Mouse (Mus musculus): ENCODE data around the gene Lrrc26.

The Lrrc26 gene

GRCm38 (mm10) chr2:25265897-25266656, 23.6 kb upstream of the Lrrc26 start:
- peak in 1 of 2 experiments; percentile 29 for DNase-seq (ENCODE audit: low spot score in 2 of 2)

GRCm38 (mm10) chr2:25266720-25267119, 23.0 kb upstream of the Lrrc26 start:
- no peak for DNase-seq (ENCODE audit: low spot score in 2 of 2)

DNA sequence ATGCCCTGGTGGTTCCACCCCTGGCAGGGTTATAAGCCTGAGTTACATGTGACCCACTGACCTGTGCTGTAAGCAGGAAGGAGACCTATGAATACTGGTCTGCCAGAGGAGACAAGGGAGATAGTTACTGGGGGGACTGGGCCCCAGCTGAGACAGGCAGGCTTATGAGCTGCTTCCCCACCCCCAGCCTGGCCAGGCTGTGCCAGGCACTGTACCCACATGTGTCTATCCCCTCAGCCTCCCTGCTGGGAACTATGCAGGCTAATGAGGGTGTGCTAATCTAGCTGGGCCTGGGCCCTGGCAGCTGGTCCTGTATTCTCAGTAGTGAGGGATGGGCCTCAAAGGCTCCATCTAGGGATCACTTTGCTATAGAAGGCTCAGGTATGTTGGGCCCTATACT, 22.5 kb upstream of the Lrrc26 start:
- no peak for DNase-seq (ENCODE audit: low spot score in 2 of 2)

DNA sequence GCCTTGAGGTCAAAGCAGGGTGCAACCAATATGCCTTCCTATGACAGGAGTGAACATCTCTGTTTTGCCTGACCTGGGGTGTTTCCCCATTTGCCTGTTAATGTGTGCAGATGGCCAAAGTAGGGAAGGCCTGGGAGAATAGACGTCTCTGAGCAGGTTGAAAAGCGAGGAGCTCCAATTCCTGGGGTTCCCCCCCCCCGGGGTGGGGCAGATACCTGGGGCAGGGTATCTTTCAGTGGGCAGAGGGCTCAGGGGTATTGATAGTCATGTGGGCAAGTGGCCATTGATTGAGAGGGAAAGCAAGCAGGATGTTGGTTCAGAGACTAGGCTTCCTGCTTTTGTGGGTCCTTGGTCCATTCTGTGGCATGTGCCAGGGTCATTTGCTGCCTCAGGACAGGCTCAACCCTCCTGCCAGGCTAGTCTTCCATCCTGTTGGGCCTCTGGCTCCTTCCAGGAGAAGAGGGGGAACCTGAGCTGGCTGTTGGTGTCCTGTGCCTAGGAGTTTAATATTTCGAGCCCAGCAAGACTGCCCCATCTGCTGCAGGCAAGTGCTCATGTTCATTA, 21.9 kb upstream of the Lrrc26 start:
- DNase-seq (ENCODE audit: low spot score in 2 of 2): no peak

DNA sequence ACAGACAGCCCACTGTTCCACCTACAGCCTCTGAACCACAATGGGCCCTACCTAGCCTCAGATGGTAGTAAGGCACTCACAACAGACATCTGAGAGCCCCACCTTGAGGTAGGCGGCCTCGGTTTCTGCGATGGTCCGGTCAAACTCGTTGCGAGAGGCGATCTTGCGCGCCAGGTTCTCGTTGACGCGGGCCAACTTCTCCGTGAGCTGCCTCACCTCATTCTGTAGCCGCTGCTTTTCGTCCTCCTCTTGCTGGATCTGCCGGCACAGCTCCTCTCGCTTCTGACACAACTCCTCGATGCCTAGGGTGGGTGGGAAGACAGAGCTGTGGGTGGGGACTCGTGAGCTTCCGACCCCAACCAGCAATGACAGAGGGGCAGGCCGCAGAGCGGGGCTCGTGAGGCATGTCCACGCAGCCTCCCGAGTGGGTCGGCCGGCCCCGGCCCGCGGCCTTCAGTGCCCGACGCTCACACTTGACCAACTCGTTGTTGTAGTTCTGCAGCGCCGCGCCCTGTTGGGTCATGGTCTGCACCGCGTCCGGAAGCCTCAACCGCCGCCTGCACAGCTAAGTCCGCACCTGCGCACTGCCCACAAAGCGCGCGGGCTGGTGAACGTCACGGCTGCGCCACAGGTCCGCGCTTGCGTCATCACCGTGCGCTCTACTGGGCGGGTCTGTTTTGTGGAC, 17.7 kb upstream of the Lrrc26 start, which contains the start of the genes Ssna1 and Anapc2:
Gene Ssna1 (minus strand): TSS at position 612 of the 685 bp plus-strand sequence.
Gene Anapc2 (plus strand): TSS at position 652 of the 685 bp plus-strand sequence.
- peak; percentile 96 to 98 for DNase-seq (ENCODE audit: low spot score in 2 of 2)

- no peak for DNase-seq (ENCODE audit: low spot score in 2 of 2)
These were observed 17.2 kb upstream of the Lrrc26 start for GRCm38 (mm10) chr2:25272515-25272914.

DNA sequence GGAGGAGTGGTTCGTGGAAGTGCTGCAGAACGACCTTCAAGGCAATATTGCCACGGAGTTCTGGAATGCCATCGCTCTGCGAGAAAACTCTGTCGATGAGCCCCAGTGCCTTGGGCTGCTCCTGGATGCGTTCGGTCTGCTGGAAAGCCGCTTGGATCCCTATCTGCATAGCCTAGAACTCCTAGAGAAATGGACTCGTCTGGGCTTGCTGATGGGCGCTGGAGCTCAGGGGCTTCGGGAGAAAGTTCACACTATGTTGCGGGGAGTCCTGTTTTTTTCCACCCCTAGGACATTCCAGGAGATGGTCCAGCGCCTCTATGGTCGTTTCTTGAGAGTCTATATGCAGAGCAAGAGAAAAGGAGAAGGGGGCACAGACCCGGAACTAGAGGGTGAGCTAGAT, 16.7 kb upstream of the Lrrc26 start:
- no peak for DNase-seq (ENCODE audit: low spot score in 2 of 2)

DNA sequence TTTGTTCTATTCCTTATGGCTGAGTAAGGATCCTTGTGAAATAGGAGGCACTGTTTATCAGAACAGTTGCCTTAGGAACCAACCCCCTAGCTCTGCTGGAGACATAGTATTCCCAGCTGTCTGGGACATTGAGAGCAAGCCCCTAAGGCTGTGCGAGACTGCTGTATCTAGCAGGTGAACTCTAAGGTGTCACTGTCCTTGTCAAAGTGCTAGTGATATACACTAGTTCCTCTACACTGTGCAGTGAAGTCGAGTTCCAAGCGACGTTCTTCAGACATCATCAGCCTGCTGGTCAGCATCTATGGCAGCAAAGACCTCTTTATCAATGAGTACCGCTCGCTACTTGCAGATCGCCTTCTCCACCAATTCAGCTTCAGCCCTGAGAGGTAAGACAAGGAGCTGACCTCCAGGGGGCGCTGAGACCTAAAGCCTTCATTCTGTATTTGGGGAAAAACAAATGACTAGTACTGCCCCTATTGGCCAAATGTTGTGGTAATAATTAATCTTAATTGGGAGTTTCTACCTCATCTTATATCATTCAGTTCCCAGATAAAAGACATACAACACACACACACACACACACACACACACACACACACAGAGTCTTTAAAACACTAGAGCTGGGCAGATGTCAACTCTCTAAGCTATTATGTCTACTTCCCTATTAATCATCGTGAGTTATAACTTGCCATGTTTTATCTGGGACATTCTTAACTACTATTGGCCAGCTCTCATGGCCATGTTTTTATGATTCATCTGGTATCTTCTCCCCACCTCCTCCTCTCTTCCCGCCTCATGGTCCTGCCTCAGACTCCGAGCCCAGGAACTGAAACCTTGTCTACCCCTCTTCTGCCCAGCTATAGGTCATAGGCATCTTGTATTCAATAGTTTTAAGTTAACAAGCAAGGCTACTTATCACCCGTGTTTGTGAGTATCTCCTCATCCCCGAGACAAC, 10.5 kb upstream of the Lrrc26 start:
- DNase-seq (ENCODE audit: low spot score in 2 of 2): peak; percentile 70 to 77

- DNase-seq (ENCODE audit: low spot score in 2 of 2): no peak
These were observed 4.2 kb upstream of the Lrrc26 start for GRCm38 (mm10) chr2:25285551-25285950.

DNA sequence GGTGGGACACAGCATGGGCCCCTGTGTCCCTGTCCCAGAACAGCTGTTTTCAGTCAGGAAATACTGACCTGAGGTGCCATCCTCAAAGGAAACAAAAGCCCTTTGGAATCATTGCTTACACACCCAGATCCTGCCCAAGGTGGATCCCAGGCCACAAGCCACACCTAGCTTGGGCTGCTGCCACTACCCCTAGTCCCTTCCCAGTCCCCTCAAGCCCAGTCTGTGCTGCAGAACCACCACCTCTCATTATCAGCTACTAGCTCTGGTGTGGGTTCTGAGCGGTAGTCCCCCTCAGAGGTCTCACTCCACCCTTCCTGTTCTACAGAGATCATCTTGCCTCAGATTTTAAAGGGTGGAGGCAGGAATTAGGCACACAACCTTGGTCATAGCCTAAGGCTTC, 3.4 kb upstream of the Lrrc26 start:
- DNase-seq (ENCODE audit: low spot score in 2 of 2): no peak

DNA sequence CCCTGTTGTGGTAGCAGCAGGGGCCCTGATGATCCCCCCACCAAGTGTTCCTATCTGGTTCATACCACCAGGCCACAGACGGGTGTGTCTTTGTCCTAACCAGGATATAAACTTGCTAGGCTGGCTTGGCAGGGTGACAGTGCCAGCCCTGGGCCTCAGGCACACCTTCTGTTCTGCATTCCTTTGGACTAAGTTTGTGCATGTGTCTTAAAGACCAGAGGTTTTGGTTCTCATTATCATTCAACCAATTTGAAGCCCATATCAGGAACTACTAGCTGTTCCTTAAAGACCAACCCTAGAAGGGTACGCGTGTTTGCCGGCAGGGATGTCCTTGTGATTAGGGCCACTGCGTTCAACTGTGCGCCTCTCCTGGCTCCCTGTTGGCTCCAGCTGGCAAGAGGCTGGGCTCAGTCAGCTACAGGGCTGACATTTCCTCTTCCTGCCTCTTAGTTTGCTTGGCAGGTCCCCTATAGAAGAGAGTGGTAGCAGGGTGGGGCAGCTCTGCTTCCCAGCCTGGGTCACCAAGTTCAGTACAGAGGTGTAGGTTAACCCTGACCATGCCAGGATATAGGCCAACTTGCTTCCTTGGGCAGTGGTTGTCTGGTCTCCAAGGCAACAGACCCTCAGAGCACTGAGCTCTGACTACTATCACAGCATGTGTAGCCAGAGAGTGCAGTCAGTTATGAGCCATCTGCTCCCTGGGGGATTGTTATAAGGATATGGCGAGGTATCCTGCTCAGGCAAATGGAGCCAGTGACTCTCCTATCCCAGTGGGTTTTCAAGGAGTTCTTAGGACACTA, 2.7 kb upstream of the Lrrc26 start:
- no peak for DNase-seq (ENCODE audit: low spot score in 2 of 2)

- DNase-seq (ENCODE audit: low spot score in 2 of 2): no peak
These were observed 1.6 kb upstream of the Lrrc26 start, which contains the start of gene Tmem210 for GRCm38 (mm10) chr2:25287927-25288649. Gene Tmem210, plus strand, starts transcription at chr2:25288145.

GRCm38 (mm10) chr2:25288734-25289345, 875 bp upstream of the Lrrc26 start:
- no peak for DNase-seq (ENCODE audit: low spot score in 2 of 2)

DNA sequence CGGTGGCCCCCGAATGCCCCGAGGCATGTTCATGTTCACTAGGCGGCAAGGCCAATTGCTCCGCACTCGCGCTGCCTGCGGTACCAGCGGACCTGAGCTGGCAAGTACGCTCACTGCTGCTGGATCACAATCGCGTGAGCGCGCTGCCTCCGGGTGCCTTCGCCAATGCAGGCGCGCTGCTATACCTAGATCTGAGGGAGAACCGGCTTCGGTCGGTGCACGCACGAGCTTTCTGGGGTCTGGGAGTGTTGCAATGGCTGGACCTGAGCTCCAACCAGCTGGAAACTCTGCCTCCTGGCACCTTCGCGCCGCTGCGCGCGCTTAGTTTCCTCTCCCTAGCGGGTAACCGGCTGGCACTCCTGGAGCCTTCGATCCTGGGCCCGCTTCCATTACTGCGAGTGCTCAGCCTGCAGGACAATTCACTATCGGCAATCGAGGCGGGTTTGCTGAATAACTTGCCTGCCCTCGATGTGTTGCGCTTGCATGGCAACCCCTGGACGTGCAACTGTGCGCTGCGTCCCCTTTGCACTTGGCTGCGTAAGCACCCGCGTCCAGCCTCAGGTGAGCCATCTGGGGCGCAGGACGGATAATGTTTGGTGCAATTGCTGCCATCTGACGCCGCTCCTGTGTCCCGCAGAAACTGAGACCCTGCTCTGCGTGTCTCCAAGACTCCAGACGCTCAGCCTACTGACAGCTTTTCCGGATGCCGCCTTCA, 543 bp downstream of the Lrrc26 start:
- no peak for DNase-seq (ENCODE audit: low spot score in 2 of 2)

- no peak for DNase-seq (ENCODE audit: low spot score in 2 of 2)
These were observed 1.1 kb downstream of the Lrrc26 start for GRCm38 (mm10) chr2:25290816-25291130.

- DNase-seq (ENCODE audit: low spot score in 2 of 2): no peak
These were observed 1.7 kb downstream of the Lrrc26 start for GRCm38 (mm10) chr2:25291184-25292053.

DNA sequence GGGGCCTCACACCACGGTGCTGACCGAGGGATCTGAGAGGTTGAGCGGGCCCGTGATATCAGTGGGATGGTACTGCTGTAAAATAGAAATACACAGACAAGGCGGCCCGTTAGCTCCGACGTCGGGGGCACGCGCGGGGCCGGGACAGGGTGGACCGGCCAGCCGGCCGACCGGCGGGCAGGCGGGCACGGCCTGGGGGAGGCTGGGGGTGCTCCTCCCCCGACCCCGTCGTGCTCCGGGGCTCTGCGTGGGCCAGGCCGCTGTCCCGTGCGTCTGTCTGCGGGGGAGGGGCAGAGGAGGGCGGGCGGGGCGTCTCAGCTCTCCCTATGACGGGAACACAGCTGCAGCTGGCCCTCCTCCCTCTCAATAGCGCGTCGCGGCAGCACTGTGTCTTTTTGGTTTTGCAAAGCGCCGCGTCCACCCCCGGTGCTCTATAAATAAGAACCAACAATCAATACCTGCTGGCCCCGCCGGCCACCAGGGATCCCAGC, 2.4 kb downstream of the Lrrc26 start:
- DNase-seq (ENCODE audit: low spot score in 2 of 2): no peak

GRCm38 (mm10) chr2:25292856-25293255, 3.1 kb downstream of the Lrrc26 start:
- peak; percentile 43 to 56 for DNase-seq (ENCODE audit: low spot score in 2 of 2)

Measured in spleen, postnatal 36 days (tissue).